Mouse (Mus musculus): ENCODE results near the gene Prodh2.
"Not testable (repeated sequence)": the region's sequence is repeated elsewhere in the genome, so short reads cannot be mapped to it uniquely, and the experiment has no call there.

Gene Prodh2

DNA sequence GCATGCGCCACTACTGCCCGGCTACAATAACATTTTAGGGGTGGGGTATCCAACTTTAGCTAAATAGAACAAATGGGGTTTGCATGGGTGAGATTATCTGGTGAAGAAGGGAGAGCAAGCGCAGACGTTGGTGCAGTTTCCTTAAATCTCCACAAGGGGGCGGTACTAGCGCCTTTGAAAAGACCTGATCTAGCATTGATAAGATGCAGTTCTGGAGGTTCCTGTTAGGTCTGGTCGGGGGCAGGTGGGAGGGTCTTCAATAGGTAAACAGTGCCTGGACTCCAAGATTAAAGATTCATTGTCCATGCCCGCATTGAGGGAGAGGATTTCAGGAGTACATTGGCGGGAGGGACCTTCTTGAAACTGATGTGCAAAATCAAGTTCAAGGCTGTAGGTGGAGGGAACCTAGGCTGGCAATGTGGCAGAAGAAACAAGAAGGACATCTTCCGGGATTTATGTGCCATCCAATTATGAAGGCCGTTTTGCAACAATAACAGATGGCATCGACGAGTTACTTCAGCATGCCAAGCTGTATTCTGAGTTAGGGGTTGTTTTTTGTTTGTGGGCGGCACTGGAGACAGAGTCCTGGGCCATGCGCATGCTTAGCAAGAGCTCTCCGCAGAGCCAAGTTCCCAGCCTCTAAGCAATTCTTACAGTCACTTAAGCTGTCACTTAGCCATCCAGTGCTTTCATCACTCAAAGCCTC lies 3.0 kb upstream of the Prodh2 start:
- peak; percentile 36 for DNase-seq

DNA sequence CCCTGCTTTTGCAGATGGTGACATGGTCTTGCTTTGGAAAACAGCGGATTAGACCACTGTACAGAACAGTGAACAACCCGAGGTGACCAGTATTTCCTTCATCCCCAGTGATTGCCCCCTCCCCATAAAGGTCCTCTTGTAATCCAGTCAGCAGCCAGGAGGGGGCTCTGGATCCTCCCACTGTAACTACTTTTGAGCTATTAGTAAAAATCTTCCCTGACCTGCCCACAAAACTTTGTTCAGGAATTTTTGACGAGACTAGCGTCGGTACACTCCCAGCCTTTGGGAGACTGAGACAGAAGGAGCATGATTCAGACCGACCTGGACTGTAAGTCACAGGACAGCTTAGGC lies 2.5 kb upstream of the Prodh2 start:
- no peak for DNase-seq

DNA sequence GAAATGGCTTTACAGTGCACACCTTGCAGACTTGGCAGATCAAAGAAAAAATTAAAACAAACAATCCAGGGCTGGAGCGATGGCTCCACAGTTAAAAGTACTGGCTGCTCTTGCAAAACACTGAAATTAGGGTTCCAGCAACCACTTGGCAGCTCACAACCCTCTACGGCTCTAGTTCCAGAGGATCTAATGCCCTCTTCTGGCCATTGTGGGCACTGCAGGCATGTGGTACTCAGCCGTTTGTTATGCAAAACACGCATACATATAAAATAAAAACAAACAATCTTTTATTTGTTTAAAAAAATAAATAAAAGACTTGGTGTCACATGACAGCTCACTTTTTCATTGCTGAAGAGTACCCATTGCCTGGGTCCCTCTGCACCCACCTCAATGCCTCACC lies 657 bp upstream of the Prodh2 start:
- peak; percentile 79 for DNase-seq

DNA sequence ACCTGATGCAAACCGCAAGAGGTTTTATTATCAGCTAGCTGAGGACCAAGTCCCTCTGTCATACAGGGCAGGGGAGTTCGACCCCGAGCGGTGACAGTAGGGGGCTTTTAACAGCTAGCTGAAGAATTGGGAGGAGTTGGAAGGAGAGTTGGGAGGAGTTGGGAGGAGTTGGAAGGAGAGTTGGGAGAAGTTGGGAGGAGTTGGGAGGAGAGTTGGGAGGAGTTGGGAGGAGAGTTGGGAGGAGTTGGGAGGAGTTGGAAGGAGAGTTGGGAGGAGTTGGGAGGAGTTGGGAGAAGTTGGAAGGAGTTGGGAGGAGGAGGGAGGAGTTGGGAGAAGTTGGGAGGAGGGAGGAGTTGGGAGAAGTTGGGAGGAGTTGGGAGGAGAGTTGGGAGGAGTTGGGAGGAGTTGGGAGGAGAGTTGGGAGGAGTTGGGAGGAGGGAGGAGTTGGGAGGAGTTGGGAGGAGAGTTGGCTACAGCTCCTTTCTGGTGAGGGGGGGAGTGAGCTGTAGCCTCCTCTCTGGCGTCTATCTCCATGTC lies 2.2 kb downstream of the Prodh2 start:
- not testable (repeated sequence) for DNase-seq

DNA sequence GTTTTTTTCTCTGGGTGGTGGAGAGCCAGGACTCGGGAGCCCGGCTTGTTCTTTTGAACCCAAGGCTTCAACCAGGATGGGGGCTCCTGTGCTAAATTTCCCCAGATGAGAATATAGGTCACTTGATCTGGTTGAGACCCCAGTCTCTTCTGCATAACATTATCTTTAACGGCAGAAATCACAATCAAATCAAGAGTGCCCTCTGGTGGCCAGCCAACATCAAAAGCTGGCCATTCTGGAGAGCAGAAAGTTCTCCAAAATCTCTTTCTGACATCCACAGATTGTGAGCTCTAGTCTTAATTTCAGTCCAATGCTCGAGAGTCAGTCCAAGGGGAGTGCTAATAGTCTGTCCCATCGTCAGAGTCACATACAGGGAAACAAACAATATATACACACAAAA lies 7.7 kb downstream of the Prodh2 start:
- DNase-seq: not testable (repeated sequence)

DNA sequence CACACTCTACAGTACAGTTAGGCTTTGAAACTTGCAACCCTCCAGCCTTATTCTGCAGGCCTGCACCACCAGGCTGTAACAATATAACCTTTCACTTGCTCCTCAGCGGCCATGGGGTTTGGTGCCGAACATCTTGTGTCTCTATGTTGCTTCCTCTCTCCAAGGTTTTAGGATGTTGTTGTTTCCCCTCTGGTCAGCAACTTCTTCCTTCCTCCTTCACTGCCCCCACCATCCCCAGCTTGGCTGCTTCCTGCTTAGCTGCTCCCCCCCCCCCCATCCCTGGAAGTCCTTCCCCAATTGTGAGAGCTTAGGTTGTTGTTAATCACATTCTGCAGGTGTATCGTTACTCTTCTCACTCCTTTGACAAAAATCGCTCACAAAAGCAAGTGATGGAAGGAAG lies 14.6 kb downstream of the Prodh2 start:
- DNase-seq: no peak

DNA sequence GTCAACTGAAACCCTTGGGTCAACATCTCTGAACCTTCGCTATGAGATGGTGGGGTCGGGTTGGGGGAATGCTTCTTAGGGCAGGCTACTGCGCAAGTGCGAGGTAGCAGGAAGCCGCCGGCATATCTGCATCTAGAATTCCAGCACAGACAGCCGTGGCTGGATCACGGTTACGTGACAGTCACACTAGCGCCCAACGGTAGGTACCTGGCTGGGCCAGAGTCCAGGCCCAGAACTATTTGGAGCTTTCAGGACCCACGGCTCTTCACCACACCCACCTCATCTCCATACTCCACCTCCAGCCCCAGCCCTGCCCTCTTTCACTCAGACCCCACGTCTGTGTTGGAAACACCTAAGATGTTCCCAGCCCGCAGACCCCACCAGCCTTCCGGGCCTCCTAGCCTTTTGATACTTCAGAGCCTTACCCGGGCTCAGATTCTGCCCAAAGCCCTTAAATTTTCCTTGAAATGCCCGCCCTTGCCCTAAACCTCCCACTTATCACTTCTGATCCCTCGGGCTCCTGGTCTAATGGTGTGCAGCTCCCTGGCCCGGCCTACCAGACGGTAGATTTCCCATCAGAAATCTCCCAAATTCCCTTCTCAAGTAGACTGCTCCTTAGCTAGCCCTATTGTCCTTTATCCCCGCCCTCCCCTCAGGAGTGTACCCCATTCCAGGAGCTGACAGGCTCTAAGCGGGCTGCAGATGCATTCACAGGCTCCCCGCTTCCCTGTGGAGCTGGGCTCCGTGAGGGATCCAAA lies 21.8 kb downstream of the Prodh2 start:
- DNase-seq: no peak

DNA sequence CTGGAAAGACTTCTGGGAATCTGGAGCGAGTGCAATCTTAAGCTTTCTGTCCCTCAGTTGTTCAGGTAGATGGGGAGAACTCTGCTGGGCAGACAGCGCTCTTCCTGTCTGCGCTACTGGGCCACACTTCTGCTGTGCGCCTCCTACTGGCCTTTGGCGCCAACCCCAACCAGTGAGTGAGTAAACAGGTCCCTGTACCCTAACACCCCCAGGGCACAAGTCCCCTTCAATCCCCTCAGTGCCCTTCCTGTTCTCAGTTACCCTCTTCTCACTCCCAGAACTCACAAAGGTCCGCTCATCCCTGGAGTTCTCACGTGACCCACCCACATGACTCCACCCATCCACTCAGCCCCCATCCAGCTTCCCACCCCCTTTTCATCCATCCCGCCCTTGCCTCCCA lies 24.9 kb downstream of the Prodh2 start:
- DNase-seq: no peak

DNA sequence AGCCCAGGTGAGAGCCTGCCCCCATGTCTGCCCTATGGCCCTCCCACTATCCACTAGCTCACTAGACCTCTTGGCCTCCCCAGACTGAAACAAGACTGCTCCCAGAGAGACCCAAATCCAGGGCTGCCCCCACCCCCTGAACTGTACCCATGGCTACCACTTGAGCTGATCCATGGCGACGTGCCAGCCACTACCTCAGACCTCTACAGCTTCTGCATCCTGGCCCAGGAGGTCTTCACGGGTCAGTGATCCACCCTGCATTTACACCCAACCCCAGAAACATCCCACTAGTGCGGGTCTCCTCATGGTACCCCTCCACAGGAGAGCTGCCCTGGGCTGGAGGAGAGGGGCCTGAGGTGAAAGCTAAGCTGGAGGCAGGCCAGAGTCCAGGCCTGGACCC lies 27.0 kb downstream of the Prodh2 start:
- DNase-seq: no peak

DNA sequence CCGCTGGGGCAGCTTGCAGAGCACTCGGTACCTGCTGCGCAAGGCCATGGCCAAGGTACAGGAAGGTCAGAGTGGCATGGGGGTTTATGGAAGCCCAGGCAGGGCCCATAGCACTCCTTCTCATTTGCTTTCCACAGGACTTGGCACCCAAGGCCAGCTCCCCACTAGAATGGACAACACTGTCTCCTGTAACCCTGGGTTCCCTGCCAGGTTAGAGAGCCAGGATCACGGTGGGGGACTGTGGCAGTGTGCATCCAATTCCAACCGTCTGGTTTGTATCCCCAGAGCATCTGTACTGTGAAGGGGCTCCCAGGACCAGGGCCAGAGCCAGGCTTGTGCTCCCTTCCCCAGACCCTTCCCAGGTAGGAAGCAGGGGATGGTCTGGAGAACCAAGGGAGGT lies 27.4 kb downstream of the Prodh2 start:
- DNase-seq: no peak

DNA sequence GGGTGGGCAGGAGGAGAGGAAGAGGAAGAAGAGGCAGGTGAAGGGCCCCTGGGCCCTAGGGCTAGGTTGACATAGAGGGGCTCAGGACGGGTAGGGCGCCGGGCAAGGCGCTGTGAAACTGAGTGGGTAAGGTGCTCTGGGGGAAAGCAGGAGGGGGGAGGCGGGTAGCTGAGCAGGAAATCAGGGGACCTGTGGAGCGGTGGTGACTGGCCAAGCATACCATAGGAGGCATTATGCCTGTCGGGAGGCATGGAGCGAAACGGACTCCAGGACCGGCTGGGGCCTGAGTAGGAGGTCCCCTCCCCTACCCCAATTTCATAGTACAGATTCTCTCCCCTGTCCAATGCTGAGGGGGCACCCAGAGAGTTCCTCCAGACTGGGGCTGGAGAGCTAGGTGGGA lies 29.4 kb downstream of the Prodh2 start:
- DNase-seq: no peak

DNA sequence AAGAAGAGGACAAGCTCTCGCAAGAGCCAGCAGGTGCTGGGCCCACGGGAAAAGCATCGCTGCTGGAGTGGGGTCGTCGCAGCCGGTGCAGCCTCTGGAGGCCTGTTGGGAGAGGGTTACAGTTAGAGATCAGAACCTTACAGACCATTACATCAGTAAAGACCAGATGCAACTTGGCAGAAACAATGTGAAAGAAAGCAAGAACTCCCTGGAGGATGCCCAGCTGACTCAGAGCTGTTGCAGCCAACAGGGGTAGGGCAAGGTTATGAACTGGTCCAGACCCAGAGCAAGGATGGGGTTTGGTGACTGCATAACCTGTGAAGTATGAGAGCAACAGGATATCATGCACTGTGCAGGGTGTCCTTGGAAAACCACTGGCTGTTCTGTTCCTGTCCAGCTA lies 31.1 kb downstream of the Prodh2 start:
- no peak for DNase-seq

DNA sequence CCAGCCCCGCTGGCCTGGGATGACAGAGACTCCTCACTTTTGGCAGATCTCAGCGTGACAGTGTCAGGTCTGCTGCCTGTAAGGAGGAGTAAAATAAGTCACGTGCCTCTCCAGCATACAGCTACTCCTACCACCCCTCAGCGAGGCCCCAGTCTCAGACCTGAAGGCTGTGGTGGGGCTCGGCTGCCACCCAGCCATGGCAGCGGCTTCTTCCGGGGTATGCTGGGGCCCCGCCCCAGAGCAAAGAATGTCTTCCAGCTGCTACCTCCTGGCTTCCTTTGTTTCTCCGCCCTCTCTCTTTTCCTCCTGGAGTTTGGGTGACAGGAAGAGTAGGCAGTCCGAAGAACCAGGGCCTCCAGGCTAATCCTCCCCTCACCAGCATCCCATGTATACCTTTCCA lies 32.5 kb downstream of the Prodh2 start:
- no peak for DNase-seq

DNA sequence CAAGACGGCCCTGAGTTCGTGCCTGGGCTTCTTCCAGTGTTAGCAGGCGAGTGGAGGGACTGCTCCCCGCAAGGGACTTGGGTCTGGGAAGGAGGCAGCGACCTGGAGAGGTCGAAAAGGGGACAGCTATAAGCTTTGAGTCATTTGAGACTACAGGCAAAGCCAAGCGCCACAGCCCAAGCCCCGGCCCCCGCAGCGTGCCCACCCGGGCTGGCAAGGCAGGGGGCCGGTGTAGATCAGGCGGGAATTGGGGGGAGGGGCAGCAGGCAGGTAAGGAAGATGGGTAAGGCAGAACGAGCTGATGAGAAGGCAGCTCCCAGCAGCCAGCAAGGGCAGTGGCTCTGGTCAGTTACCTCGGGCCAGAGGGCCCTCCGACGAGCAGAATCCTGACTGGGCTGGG lies 33.0 kb downstream of the Prodh2 start:
- DNase-seq: no peak

DNA sequence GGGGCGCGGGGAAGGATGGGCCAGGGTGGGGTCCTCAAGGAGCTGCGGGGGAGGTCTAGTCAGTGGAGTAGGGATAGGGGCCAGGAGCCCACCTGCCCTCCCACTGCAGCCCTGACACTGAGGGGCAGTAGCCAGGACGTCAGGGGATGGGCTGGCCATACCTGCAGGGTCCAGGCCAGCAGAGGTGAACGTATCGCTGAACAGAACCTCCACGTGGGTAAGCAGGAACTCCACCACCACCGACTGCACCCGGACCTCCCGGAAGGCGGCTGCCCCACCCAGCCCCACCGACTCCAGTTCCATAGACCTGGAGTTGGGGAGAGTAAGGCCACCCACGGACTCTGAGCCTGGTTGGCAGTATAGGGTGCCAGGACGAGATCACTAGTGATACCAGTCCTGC lies 33.6 kb downstream of the Prodh2 start:
- DNase-seq: no peak

DNA sequence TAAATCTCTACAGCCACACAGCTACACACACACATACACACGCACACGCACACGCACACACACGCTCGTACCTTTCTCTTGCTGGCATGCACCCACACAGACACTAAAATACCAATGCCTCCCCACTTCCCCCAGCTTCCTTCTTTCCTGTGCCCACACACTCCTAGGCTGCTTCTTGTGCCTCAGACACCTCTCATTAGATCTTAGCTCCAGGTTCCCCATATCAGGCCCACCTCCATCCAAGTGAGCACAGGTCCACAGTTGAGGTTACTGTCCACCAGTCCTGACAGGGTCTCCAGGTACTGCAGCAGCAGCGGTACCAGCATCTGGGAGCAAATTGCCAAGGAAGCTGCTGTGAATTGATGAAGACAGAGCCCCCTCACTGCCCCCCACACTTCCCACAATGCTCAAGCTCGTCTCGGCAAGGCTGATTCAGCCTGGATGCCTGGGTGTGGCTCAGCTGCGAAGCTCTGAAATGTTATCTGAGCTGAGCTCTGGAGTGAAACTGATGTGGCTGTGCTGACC lies 37.9 kb downstream of the Prodh2 start:
- DNase-seq: no peak

DNA sequence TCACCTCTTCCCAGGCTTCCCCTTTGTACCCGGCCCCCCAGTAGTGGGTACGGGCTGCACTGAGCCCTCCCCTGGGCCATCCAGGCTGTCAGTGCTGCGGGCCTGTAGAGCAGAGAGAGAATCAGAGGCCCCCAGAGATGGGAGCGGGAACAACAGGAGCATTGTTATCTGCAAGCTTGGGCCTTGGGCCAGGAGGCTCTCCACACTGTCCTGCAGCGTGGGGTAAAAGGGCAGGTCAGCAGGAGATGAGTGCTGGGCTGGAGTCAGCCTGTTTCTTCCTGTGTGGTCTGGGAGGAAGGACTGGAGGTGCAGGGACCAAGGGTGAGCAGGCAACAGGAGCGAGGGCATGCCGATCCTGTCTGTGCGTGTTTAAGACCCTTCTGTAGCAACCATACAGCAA lies 39.5 kb downstream of the Prodh2 start:
- DNase-seq: no peak

DNA sequence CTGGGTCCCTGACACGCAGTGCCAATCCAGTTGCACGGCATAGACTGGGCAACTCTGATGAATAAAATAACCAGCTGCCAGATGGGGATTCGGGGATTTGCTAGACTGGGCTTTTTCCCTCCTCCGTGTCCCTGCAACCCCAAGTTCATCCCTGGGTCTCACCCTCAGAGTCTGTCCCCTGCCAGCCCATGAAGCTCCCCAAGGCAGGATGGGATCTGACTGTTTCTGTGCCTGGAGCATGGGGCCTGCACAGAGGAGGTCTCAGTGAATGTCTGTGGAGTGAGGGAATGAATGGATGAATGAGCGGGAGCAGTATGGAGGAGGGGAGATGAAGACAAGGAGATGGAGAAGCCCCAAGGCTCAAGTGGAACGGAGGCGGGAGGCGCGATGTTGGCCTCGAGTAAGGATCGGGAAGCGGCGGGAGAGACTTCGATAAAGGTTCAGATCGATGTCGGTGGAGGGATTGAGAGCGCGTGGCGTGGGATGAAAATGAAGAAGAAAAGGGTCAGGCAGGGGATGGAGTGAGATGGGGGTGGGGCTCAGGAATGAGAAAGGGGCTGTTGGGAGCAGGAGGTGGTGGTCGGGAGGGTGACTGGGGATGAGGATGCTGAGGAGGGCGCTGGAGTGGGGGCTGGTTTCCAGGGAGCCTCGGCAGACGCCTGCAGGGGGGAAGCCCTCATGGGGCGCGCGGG lies 40.7 kb downstream of the Prodh2 start:
- DNase-seq: no peak

DNA sequence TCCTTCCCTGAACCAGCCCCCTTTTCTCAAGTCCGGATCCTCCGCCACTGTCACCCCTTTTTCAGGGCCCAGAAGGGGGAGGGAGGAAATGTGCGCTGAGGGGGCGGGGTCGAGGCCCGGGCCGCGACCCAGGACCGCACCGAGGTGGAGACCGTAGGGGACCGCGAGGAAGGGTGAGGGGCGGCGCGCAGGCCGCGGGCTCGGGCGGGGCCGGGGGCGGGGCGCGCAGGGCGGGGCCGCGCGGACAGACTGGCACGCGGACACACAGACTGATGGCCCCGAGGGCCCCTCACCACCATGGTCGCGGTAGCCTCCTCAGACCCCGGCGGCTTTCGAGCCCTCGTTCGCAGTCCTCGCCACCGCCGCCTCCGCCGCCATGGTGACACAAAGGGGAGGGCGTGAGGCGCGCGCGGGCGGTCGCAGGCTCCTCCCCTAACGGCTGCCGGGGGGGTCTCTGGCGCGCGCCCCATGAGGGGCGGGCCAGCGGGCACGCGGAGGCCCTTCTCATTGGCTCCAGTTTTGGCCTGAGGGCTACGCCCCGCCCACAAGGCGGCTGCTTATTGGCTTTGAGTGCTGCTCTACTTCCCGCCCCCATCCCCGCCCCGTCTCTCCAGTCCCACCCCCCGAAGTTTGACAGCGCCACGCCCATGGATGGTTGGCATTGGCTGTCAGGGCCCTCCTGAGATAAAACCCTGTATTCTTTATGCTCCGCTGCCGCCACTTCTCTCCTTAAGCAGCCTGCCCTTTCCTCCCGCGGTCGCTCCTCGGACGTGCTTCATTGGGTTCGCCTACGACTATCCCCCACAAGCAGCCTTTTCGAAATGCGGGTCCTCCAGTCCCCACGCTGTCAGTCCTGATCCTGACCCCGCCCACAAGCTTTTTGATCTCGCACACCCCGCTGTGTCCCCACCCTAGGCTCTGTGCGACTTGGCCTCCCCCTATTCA lies 41.5 kb downstream of the Prodh2 start, which contains the start of gene Arhgap33:
TSS of gene Arhgap33 (minus strand) at position 428 of the 945 bp plus-strand sequence.
- DNase-seq: peak; percentile 97

DNA sequence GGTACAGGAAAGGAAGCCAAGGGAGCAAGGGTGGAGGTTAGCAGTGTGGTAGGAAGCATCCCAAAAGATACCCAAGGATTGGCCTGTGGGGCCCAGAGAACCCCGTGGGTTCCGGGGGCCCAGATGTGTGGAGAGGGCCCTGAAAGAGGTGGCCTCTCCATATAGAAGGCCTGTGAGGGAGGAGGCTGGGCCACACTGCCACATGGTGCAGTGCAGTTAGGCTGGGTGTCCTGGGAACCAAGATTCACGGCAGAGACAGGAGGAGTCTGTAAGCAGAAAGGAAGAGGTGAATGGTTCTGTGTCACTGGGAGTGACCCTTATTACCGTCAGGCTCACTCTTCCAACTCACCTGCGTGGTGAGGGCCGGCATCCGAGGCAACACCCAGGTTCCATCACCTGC lies 47.1 kb downstream of the Prodh2 start:
- no peak for DNase-seq

DNA sequence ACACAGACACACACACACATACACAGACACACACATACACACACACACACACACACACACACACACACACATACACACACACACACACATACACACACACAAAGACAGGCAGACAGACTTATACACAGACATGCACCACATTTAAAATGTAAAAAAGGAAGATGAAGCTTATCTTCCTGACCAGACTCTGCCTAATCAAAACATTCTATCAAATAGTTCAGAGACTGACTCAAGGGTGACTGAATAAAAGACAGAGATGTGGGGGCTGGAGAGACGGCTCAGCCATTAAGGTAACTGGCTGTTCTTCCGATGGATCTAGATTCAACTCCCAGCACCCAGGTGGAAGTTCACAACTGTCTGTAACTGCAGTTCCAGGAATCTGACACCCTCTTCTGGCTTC lies 50.9 kb downstream of the Prodh2 start:
- DNase-seq: no peak

DNA sequence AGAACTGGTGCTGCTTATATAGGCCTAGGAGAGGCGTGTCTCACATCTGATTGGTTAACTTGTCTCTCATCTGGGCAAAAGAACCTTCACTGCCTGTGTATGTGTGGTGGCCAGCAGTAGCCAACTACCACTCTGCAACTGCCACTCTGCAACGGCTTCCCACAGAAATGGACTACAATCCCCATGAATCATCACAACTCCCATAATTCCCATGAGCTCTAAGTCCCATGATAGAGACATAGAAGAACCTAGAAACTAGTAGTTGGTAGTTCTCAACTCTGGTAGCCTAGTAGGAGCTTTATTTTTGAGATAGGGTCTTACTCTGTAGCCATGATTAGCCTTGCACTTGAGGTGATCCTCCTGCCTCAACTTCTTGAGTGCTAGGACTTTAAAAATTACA lies 56.5 kb downstream of the Prodh2 start:
- no peak for DNase-seq

Data from thymus, postnatal 25 days (tissue).